Mouse (Mus musculus) small intestine, adult 2 months (tissue): Measurements from ENCODE around the gene Ptk6. TPM values are rescaled to one million over a fixed set of nuclear protein-coding genes. Genes with fewer than 3 reads are reported as not detected.
"Not testable (repeated sequence)": the region's sequence is repeated elsewhere in the genome, so short reads cannot be mapped to it uniquely, and the experiment has no call there.

Source experiments
- H3K27ac ChIP-seq: fragments of 200-500 bp; 2 replicates; pipeline ENCODE4 v1.5.1; 2012; ENCODE audit warnings: low read depth, low read length, control low read depth, inconsistent platforms; ENCODE audit not compliant: insufficient read depth
- H3K27me3 ChIP-seq: fragments of 200-500 bp; 2 replicates; pipeline ENCODE4 v1.6.1; 2012; ENCODE audit warnings: mild to moderate bottlenecking, moderate library complexity, low read length, inconsistent platforms; ENCODE audit not compliant: control insufficient read depth, insufficient read depth
- H3K36me3 ChIP-seq: fragments of 200-500 bp; 2 replicates; pipeline ENCODE4 v1.6.1; 2012; ENCODE audit warnings: mild to moderate bottlenecking, low read length, control low read depth, inconsistent platforms; ENCODE audit not compliant: control insufficient read depth, insufficient read depth
- H3K4me1 ChIP-seq: fragments of 200-500 bp; 2 replicates; pipeline ENCODE4 v1.6.1; 2012; ENCODE audit warnings: low read length, inconsistent platforms, mixed read lengths; ENCODE audit not compliant: control insufficient read depth, insufficient read depth, insufficient read length
- H3K4me3 ChIP-seq: fragments of 200-500 bp; 2 replicates; pipeline ENCODE4 v1.5.1; 2012; ENCODE audit warnings: low read depth, mild to moderate bottlenecking, control low read depth, inconsistent platforms, low read length, moderate library complexity
- CTCF ChIP-seq: fragments of 200-500 bp; IDR thresholded peaks from 2 replicates; pipeline ENCODE4 v1.5.1; 2012; ENCODE audit warnings: low read depth, mild to moderate bottlenecking, control low read depth, inconsistent platforms, low read length, moderate library complexity, mixed read lengths; ENCODE audit not compliant: insufficient replicate concordance, insufficient read length; ENCODE audit errors: extremely low read depth
- POLR2A ChIP-seq: fragments of 200-500 bp; IDR thresholded peaks from 2 replicates; pipeline ENCODE4 v1.6.1; 2012; ENCODE audit warnings: low read depth, mild to moderate bottlenecking, control low read depth, inconsistent platforms, low read length, moderate library complexity
- WGBS: fragments of 180-500 bp; shearing (Covaris S2); methylation state at CpG from one replicate; pipeline ENCODE4 v1.1.7; 2018; 5-methylcytosine and 5-hydroxymethylcytosine counted together
- polyA plus RNA-seq: library from polyadenylated mRNA; depleted of rRNA; stranded (reverse); fragments of >200 nt; gene quantifications from 2 replicates; pipeline ENCODE4 v1.2.3, GENCODE M21; 2012

Gene Ptk6
- polyA plus RNA-seq, 1 experiment = 9.5 TPM

DNA sequence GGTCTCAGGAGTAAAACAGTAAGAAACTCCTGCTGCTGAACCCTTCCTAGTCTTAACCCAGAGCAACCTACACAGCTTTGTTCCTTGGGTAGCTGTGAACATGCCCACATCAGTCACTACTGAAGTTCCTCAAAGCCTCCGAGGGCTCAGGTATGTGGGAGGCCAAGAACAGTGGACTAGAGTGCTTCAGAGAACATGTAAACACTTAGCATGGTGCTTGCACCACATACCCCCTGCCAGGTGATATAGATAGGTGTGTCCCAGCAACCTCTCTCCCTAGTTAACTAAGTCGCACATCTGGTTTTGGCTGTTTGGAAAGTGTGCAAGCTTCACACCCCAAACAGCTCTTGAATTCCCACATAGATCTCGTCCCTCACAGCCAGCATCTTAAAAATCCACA is 983 bp downstream of the Ptk6 start:
- Histone ChIP-seq H3K4me1 (peaks cover 38% of the 10 kb centered on the region), H3K36me3 (peaks cover 14% of the 10 kb centered on the region), H3K27me3 (no peaks in the 10 kb centered on the region), H3K4me3 (peak overlapping the region; percentile 63), H3K27ac (peak overlapping the region; percentile 90)
- TF ChIP-seq CTCF (no peak), POLR2A (no peak)
- WGBS = 61% methylated on average over 3 of the region's 3 CpGs

DNA sequence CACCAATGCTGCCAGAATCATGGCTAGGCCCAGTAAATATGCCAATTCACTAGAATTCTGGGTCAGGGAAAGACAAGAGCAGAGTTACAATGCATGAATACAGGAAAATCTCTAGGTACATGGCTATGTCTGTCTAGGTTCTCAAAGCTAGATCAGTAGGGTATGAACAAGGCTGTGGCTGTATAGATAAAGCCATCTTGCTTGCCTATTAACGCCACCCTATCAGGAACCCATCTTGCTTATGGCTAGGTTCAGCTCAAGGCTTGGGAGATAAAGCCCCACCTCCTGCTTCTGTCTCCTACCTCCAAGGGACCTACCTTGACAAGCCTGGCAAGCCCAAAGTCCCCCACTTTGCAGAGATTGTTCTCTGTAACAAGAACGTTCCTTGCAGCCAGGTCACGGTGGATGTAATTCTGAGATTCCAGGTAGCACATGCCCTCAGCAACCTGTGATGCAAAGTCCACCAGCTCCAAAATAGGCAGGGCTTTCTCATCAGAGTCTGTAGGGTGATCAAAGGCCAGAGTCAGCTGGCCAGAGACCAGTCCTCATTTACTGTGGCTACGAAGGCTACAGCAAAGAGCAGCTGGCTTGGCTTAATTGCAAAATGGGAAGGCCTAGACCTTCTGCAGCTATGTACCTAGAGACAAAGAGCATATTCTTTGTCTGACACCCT is 5.8 kb downstream of the Ptk6 start:
- no peaks in the 10 kb centered on the region for H3K27me3 ChIP-seq
- H3K4me3 ChIP-seq = no peak overlapping the region
- H3K27ac ChIP-seq = peak overlapping the region; percentile 70
- 30% methylated on average over 4 of the region's 4 CpGs for WGBS
- TF ChIP-seq CTCF (no peak), POLR2A (no peak)
- peaks cover 22% of the 10 kb centered on the region; the same call in 1 of the 2 replicates for H3K4me1 ChIP-seq
- peaks cover 14% of the 10 kb centered on the region for H3K36me3 ChIP-seq

- H3K4me1 ChIP-seq = peaks cover 18% of the 10 kb centered on the region
- TF ChIP-seq POLR2A (no peak), CTCF (no peak)
- no peak overlapping the region for H3K4me3 ChIP-seq
- H3K27me3 ChIP-seq = no peaks in the 10 kb centered on the region
- WGBS = 78% methylated on average over 3 of the region's 3 CpGs
- H3K27ac ChIP-seq = no peak overlapping the region
- H3K36me3 ChIP-seq = peaks cover 6% of the 10 kb centered on the region
These were observed 9.5 kb downstream of the Ptk6 start for GRCm38 (mm10) chr2:181193044-181193443.

- Histone ChIP-seq H3K27ac (no peak overlapping the region), H3K27me3 (no peaks in the 10 kb centered on the region), H3K4me3 (no peak overlapping the region), H3K36me3 (peaks cover 4% of the 10 kb centered on the region), H3K4me1 (peaks cover 15% of the 10 kb centered on the region)
- TF ChIP-seq CTCF (no peak), POLR2A (no peak)
- WGBS = 68% methylated on average over 4 of the region's 4 CpGs
These were observed 10.7 kb downstream of the Ptk6 start for GRCm38 (mm10) chr2:181191936-181192335.

GRCm38 (mm10) chr2:181191385-181191784 is 11.2 kb downstream of the Ptk6 start:
- not testable (repeated sequence) for H3K36me3 ChIP-seq, H3K4me3 ChIP-seq, H3K27ac ChIP-seq, H3K27me3 ChIP-seq
- H3K4me1 ChIP-seq = peaks cover 11% of the 10 kb centered on the region
- WGBS = 57% methylated on average over 4 of the region's 4 CpGs

- no peak overlapping the region for H3K4me3 ChIP-seq
- H3K27ac ChIP-seq = peak overlapping the region; percentile 86
- H3K4me1 ChIP-seq = peaks cover 8% of the 10 kb centered on the region
- peaks cover 4% of the 10 kb centered on the region; the same call in 1 of the 2 replicates for H3K36me3 ChIP-seq
- H3K27me3 ChIP-seq = no peaks in the 10 kb centered on the region
- WGBS = 69% methylated on average over 1 of the region's 1 CpGs
- no peak for TF ChIP-seq CTCF
- no peak for TF ChIP-seq POLR2A
These were observed 13.3 kb downstream of the Ptk6 start for GRCm38 (mm10) chr2:181189321-181189720.

DNA sequence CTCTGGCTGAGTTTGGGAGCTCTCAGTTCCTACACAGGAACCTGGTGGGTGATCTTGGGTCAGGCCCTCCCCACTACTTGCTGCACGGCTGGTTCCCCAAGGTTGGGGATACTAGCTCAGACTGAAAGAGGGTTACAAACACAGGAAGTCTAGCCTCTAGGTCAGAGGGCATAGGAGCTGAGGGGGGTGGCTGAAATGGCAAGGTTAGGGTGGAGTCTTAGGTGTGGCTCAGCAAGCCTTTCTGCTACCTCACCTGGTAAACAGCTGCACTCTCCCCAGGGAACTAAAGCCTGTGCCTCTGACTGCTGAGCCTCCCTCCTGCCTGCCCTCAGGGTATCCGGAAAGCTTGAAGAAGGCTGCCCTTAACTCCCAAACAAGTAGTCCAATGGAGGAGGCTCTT is 13.9 kb downstream of the Ptk6 start:
- WGBS = 27% methylated on average over 2 of the region's 2 CpGs
- TF ChIP-seq CTCF (no peak), POLR2A (no peak)
- peak overlapping the region; percentile 6; the same call in 1 of the 2 replicates for H3K4me3 ChIP-seq

More for the DNA sequence above, 13.9 kb downstream of the Ptk6 start:
- peaks cover 4% of the 10 kb centered on the region; the same call in 1 of the 2 replicates for H3K36me3 ChIP-seq
- peaks cover 8% of the 10 kb centered on the region for H3K4me1 ChIP-seq
- H3K27me3 ChIP-seq = no peaks in the 10 kb centered on the region
- peak overlapping the region; percentile 86 for H3K27ac ChIP-seq
